21 mouse cellular contexts compared by ENCODE assay signal in the genomic region with DNA sequence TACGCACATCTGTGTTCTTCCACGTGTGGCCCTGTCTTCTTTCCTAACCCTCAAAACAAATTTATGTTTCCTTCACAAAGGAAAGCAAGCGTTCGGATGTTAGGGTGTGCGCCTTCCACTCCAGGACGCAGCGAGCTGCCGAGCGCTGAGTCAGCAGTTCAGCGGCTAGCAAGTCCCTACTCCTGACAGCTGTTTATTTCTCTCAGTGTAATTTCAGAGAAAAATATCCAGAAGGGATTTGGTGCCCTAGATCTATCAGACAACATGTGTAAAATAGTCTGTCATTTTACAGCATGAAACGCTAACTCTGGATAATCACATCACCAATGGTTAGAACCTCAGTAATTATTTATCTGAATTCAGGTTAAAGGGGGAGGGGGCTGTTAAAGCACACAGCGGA. TPM values are rescaled to one million over a fixed set of nuclear protein-coding genes. Genes with fewer than 3 reads are reported as not detected.
DNase-seq lines count a peak whose midpoint lies in the region; ATAC-seq and TF ChIP-seq lines count a peak whose summit lies in the region.
"Had no signal": no experiment of that assay in that cellular context is flagged by ENCODE, and none has a peak within 500 bp of the region (broad histone marks: within the 10 kb centered on the region; RNA-seq: fewer than 3 reads in every experiment).

No protein-coding gene starts in this region.

- no peaks in the 10 kb centered on the region for H3K36me3 ChIP-seq in hindbrain, postnatal 0 days (ENCODE audit: insufficient read depth, low read length)
- no peaks in the 10 kb centered on the region for H3K36me3 ChIP-seq in hindbrain, embryonic 16.5 days (ENCODE audit: control insufficient read depth, insufficient read depth, low read length)
- no peaks in the 10 kb centered on the region for H3K36me3 ChIP-seq in midbrain, embryonic 16.5 days (ENCODE audit: control insufficient read depth, insufficient read depth, low read length)
- H3K36me3 ChIP-seq in midbrain, embryonic 10.5 days: no peaks in the 10 kb centered on the region
- no peaks in the 10 kb centered on the region for H3K36me3 ChIP-seq in midbrain, postnatal 0 days (ENCODE audit: insufficient read depth, low read length)
- H3K36me3 ChIP-seq in limb, embryonic 10.5 days: no peaks in the 10 kb centered on the region
- H3K36me3 ChIP-seq: embryonic facial prominence, embryonic 15.5 days; forebrain, embryonic 10.5 days; forebrain, embryonic 15.5 days; heart, embryonic 15.5 days; hindbrain, embryonic 10.5 days; intestine, embryonic 15.5 days had no signal

- WGBS in hindbrain, postnatal 0 days: 75% methylated on average over 12 of the region's 12 CpGs
- 77% methylated on average over 12 of the region's 12 CpGs for WGBS in hindbrain, embryonic 16.5 days
- WGBS in midbrain, embryonic 16.5 days: 74% methylated on average over 12 of the region's 12 CpGs
- 90% methylated on average over 12 of the region's 12 CpGs for WGBS in midbrain, embryonic 10.5 days
- 69% methylated on average over 12 of the region's 12 CpGs for WGBS in midbrain, postnatal 0 days
- WGBS in limb, embryonic 10.5 days: 92% methylated on average over 12 of the region's 12 CpGs

- no peak for TF ChIP-seq CTCF in hindbrain, postnatal 0 days (IDR thresholded peaks at IDR 0.05; ENCODE audit: low read depth)
- TF ChIP-seq CTCF in midbrain, postnatal 0 days (IDR thresholded peaks at IDR 0.05): no peak

- H3K27me3 ChIP-seq in hindbrain, postnatal 0 days (ENCODE audit: insufficient read depth, low read length): no peaks in the 10 kb centered on the region
- H3K27me3 ChIP-seq in hindbrain, embryonic 16.5 days (replicated peaks; ENCODE audit: control insufficient read depth, insufficient read depth, low read length): no peaks in the 10 kb centered on the region
- H3K27me3 ChIP-seq in midbrain, embryonic 16.5 days (ENCODE audit: control insufficient read depth, insufficient read depth, low read depth, low read length): no peaks in the 10 kb centered on the region
- H3K27me3 ChIP-seq in midbrain, embryonic 10.5 days (ENCODE audit: low read depth, poor library complexity, severe bottlenecking): no peaks in the 10 kb centered on the region
- no peaks in the 10 kb centered on the region for H3K27me3 ChIP-seq in midbrain, postnatal 0 days (ENCODE audit: insufficient read depth, low read length)
- no peaks in the 10 kb centered on the region for H3K27me3 ChIP-seq in limb, embryonic 10.5 days (ENCODE audit: low read depth, poor library complexity, severe bottlenecking)
- H3K27me3 ChIP-seq: embryonic facial prominence, embryonic 15.5 days; forebrain, embryonic 15.5 days; heart, embryonic 15.5 days; intestine, embryonic 15.5 days had no signal

- ATAC-seq in hindbrain, postnatal 0 days: no peak
- ATAC-seq in hindbrain, embryonic 16.5 days: no peak
- ATAC-seq in midbrain, embryonic 16.5 days: no peak
- no peak for ATAC-seq in midbrain, postnatal 0 days (ENCODE audit: low FRiP score)
- ATAC-seq: forebrain, embryonic 15.5 days; intestine, embryonic 15.5 days had no signal

- no peaks in the 10 kb centered on the region for H3K9me3 ChIP-seq in hindbrain, postnatal 0 days (ENCODE audit: low read length)
- no peaks in the 10 kb centered on the region; the same call in 1 of the 2 replicates for H3K9me3 ChIP-seq in hindbrain, embryonic 16.5 days (ENCODE audit: control insufficient read depth, low read length)
- 0 out of 2 replicates have a peak, but pooled peaks cover 3% of the 10 kb centered on the region for H3K9me3 ChIP-seq in midbrain, embryonic 16.5 days (replicated peaks; ENCODE audit: control insufficient read depth, low read length, poor library complexity, severe bottlenecking)
- H3K9me3 ChIP-seq in midbrain, embryonic 10.5 days (replicated peaks): no peaks in the 10 kb centered on the region
- no peaks in the 10 kb centered on the region for H3K9me3 ChIP-seq in midbrain, postnatal 0 days (ENCODE audit: low read length)
- H3K9me3 ChIP-seq in limb, embryonic 10.5 days (replicated peaks): no peaks in the 10 kb centered on the region
- H3K9me3 ChIP-seq: embryonic facial prominence, embryonic 15.5 days; forebrain, embryonic 10.5 days; forebrain, embryonic 15.5 days; heart, embryonic 15.5 days; hindbrain, embryonic 10.5 days; intestine, embryonic 15.5 days had no signal

- H3K9ac ChIP-seq in hindbrain, postnatal 0 days (replicated peaks; ENCODE audit: low read length): no peak overlapping the region
- no peak overlapping the region for H3K9ac ChIP-seq in hindbrain, embryonic 16.5 days (ENCODE audit: low read depth, low read length)
- no peak overlapping the region for H3K9ac ChIP-seq in midbrain, embryonic 16.5 days (ENCODE audit: low read depth, low read length)
- no peak overlapping the region for H3K9ac ChIP-seq in midbrain, postnatal 0 days (replicated peaks; ENCODE audit: low read length, poor library complexity, severe bottlenecking)
- H3K9ac ChIP-seq: embryonic facial prominence, embryonic 15.5 days; forebrain, embryonic 15.5 days; heart, embryonic 15.5 days; intestine, embryonic 15.5 days had no signal

- DNase-seq in hindbrain, postnatal 0 days (ENCODE audit: low spot score): peak; percentile 17
- DNase-seq in midbrain, embryonic 10.5 days (ENCODE audit: low spot score): no peak
- DNase-seq in midbrain, postnatal 0 days (ENCODE audit: low spot score): no peak
- DNase-seq in heart, postnatal 10 days: no peak
- no peak for DNase-seq in limb, embryonic 10.5 days (ENCODE audit: low spot score)
- DNase-seq: adrenal gland, postnatal 10 days; cerebellum, adult 9-10 months; cerebellum, postnatal 36 days; gastrocnemius, postnatal 14 days; heart, adult 2 months had no signal

- no peak overlapping the region for H3K4me3 ChIP-seq in hindbrain, postnatal 0 days (ENCODE audit: low read length)
- H3K4me3 ChIP-seq in hindbrain, embryonic 16.5 days (ENCODE audit: low read length): no peak overlapping the region
- H3K4me3 ChIP-seq in midbrain, embryonic 16.5 days (ENCODE audit: low read depth, low read length): no peak overlapping the region
- H3K4me3 ChIP-seq in midbrain, embryonic 10.5 days: no peak overlapping the region
- no peak overlapping the region for H3K4me3 ChIP-seq in midbrain, postnatal 0 days (ENCODE audit: low read depth, low read length)
- H3K4me3 ChIP-seq in limb, embryonic 10.5 days: no peak overlapping the region
- H3K4me3 ChIP-seq: embryonic facial prominence, embryonic 15.5 days; erythroblast, embryonic 14.5 days; forebrain, embryonic 10.5 days; forebrain, embryonic 15.5 days; heart, adult 2 months; heart, embryonic 15.5 days; hindbrain, embryonic 10.5 days; intestine, embryonic 15.5 days had no signal

- H3K27ac ChIP-seq in hindbrain, postnatal 0 days: no peak overlapping the region
- no peak overlapping the region for H3K27ac ChIP-seq in hindbrain, embryonic 16.5 days (ENCODE audit: low read depth, low read length)
- peak overlapping the region; percentile 65; the same call in 1 of the 2 replicates for H3K27ac ChIP-seq in midbrain, embryonic 16.5 days (ENCODE audit: low read length)
- no peak overlapping the region for H3K27ac ChIP-seq in midbrain, embryonic 10.5 days (replicated peaks)
- 0 out of 2 replicates have a peak overlapping the region, but pooled peaks have one; percentile 18 for H3K27ac ChIP-seq in midbrain, postnatal 0 days (ENCODE audit: low read depth, low read length)
- no peak overlapping the region for H3K27ac ChIP-seq in limb, embryonic 10.5 days
- H3K27ac ChIP-seq: embryonic facial prominence, embryonic 15.5 days; forebrain, embryonic 10.5 days; forebrain, embryonic 15.5 days; heart, adult 2 months; heart, embryonic 15.5 days; hindbrain, embryonic 10.5 days; intestine, embryonic 15.5 days had no signal

- intact Hi-C loops in heart, postnatal 10 days (cut with DNase I): no loop called here

- H3K4me1 ChIP-seq in hindbrain, postnatal 0 days (ENCODE audit: insufficient read depth, low read length): no peaks in the 10 kb centered on the region
- no peaks in the 10 kb centered on the region for H3K4me1 ChIP-seq in hindbrain, embryonic 16.5 days (ENCODE audit: control insufficient read depth, insufficient read depth, low read depth, low read length)
- H3K4me1 ChIP-seq in midbrain, embryonic 16.5 days (ENCODE audit: control insufficient read depth, insufficient read depth, low read length): no peaks in the 10 kb centered on the region
- H3K4me1 ChIP-seq in midbrain, embryonic 10.5 days: no peaks in the 10 kb centered on the region
- H3K4me1 ChIP-seq in midbrain, postnatal 0 days (ENCODE audit: insufficient read depth, low read length): no peaks in the 10 kb centered on the region
- 0 out of 2 replicates have a peak, but pooled peaks cover 3% of the 10 kb centered on the region for H3K4me1 ChIP-seq in limb, embryonic 10.5 days
- H3K4me1 ChIP-seq: embryonic facial prominence, embryonic 15.5 days; forebrain, embryonic 10.5 days; heart, embryonic 15.5 days; hindbrain, embryonic 10.5 days; intestine, embryonic 15.5 days had no signal

- H3K4me2 ChIP-seq in hindbrain, postnatal 0 days (ENCODE audit: low read depth, low read length): no peak overlapping the region
- no peak overlapping the region for H3K4me2 ChIP-seq in hindbrain, embryonic 16.5 days (ENCODE audit: low read length)
- H3K4me2 ChIP-seq in midbrain, embryonic 16.5 days (ENCODE audit: low read length): no peak overlapping the region
- no peak overlapping the region for H3K4me2 ChIP-seq in midbrain, postnatal 0 days (ENCODE audit: low read depth, low read length, poor library complexity, severe bottlenecking)
- H3K4me2 ChIP-seq: embryonic facial prominence, embryonic 15.5 days; forebrain, embryonic 15.5 days; heart, embryonic 11.5 days; heart, embryonic 15.5 days; intestine, embryonic 15.5 days had no signal

RNA-seq across cellular contexts. Expression of a gene that starts 58.3 kb away (rescaled TPM):
- 16.0 and 18.7 TPM in 2 replicates for total RNA-seq in hindbrain, postnatal 0 days (2014; rRNA removed)
- 20.9 and 22.4 TPM in 2 replicates for polyA plus RNA-seq in hindbrain, postnatal 0 days (2015; fragmentation: Nextera tagmentation; extraction: Ambion mirVana)
- 19.7 and 20.7 TPM in 2 replicates for polyA plus RNA-seq in hindbrain, embryonic 16.5 days (2015; fragmentation: Nextera tagmentation; extraction: Ambion mirVana)
- polyA plus RNA-seq in midbrain, embryonic 16.5 days (2015; fragmentation: Nextera tagmentation; extraction: Ambion mirVana): 19.2 TPM in 2 replicates
- 8.0 and 8.3 TPM in 2 replicates for polyA plus RNA-seq in midbrain, embryonic 10.5 days (2016; fragmentation: Nextera tagmentation; extraction: Ambion mirVana)
- 19.7 and 22.8 TPM in 2 replicates for total RNA-seq in midbrain, postnatal 0 days (2014; rRNA removed)
- polyA plus RNA-seq in midbrain, postnatal 0 days (2015; fragmentation: Nextera tagmentation; extraction: Ambion mirVana): 20.0 and 22.5 TPM in 2 replicates
- total RNA-seq in heart, postnatal 10 days (2021): 10 to 100 TPM; 26.7 to 27.7 TPM
- polyA plus RNA-seq in limb, embryonic 10.5 days (2016; fragmentation: Nextera tagmentation; extraction: Ambion mirVana): 4.4 and 6.2 TPM in 2 replicates

RNA-seq across cellular contexts. Expression of a gene that starts 58.8 kb away (rescaled TPM):
- total RNA-seq in hindbrain, postnatal 0 days (2014; rRNA removed): 46.2 and 69.5 TPM in 2 replicates
- polyA plus RNA-seq in hindbrain, postnatal 0 days (2015; fragmentation: Nextera tagmentation; extraction: Ambion mirVana): 20.2 and 24.2 TPM in 2 replicates
- polyA plus RNA-seq in hindbrain, embryonic 16.5 days (2015; fragmentation: Nextera tagmentation; extraction: Ambion mirVana): 24.5 and 29.1 TPM in 2 replicates
- 25.7 and 28.4 TPM in 2 replicates for polyA plus RNA-seq in midbrain, embryonic 16.5 days (2015; fragmentation: Nextera tagmentation; extraction: Ambion mirVana)
- polyA plus RNA-seq in midbrain, embryonic 10.5 days (2016; fragmentation: Nextera tagmentation; extraction: Ambion mirVana): 21.7 and 25.0 TPM in 2 replicates
- total RNA-seq in midbrain, postnatal 0 days (2014; rRNA removed): 46.7 and 50.6 TPM in 2 replicates
- polyA plus RNA-seq in midbrain, postnatal 0 days (2015; fragmentation: Nextera tagmentation; extraction: Ambion mirVana): 17.9 and 23.2 TPM in 2 replicates
- total RNA-seq in heart, postnatal 10 days (2021): 100 to 1,000 TPM; 143 to 169 TPM
- 18.9 and 24.0 TPM in 2 replicates for polyA plus RNA-seq in limb, embryonic 10.5 days (2016; fragmentation: Nextera tagmentation; extraction: Ambion mirVana)
- total RNA-seq: MEL had no signal

Comparison
In these comparisons a context has a peak if more than half of its experiments do, and no peak if none do; other contexts are left out.
1. H3K27ac ChIP-seq: peak in midbrain, embryonic 16.5 days (single experiment) and midbrain, postnatal 0 days (single experiment); none in hindbrain, postnatal 0 days (single experiment), hindbrain, embryonic 16.5 days (single experiment), midbrain, embryonic 10.5 days (single experiment) and limb, embryonic 10.5 days (single experiment).